Mouse (Mus musculus) common myeloid progenitor, adult 5-6 weeks (primary cell): ENCODE data around the gene Lyrm7. TPM values are rescaled to one million over a fixed set of nuclear protein-coding genes. Genes with fewer than 3 reads are reported as not detected.
"Not testable (repeated sequence)": the region's sequence is repeated elsewhere in the genome, so short reads cannot be mapped to it uniquely, and the experiment has no call there.

Experiments used
- ATAC-seq: replicated peaks from 2 replicates; pipeline ENCODE4 v1.8.0; 2016; ENCODE audit warnings: low read depth, mild to moderate bottlenecking, moderate TSS enrichment, inconsistent platforms; ENCODE audit not compliant: poor library complexity, severe bottlenecking
- total RNA-seq: library from RNA; stranded (forward); fragments of 200-1000, 187-1606 nt; gene quantifications from 2 replicates; pipeline ENCODE4 v1.2.3, GENCODE M21; 2017

The Lyrm7 gene
- total RNA-seq, 1 experiment from 2014 or later = 16.5 TPM

DNA sequence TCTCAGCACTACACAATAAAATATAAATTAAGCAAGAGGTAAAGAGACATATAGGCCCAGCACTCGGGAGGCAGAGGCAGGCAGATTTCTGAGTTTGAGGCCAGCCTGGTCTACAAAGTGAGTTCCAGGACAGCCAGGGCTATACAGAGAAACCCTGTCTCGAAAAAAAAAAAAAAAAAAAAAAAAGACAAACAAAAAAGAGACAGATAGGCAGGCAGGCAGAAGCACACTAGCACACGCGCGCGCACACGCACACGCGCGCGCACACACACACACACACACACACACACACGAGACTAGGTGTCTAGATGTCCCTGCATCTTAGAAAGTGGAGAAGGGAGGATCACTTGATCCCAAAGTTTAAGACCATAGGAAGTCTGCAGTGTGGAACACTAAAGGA lies 1.8 kb downstream of the Lyrm7 start:
- not testable (repeated sequence) for ATAC-seq

DNA sequence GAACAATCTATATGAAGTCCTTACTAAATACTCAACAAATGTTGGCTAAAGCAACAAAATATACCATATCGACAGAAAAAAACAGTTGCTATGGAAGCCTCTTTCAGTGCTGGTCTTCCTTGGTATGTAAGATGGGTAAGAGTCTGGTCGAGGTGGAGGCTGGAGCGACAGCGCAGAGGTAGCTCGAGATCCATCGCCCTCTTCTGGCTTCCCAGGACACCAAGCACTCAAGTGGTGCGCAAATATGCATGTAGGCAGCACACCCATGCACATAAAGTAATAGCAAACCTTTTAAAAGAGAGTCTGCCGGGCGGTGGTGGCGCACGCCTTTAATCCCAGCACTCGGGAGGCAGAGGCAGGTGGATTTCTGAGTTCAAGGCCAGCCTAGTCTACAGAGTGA lies 9.1 kb downstream of the Lyrm7 start:
- no peak for ATAC-seq

- ATAC-seq = peak; percentile 63
Measured at GRCm38 (mm10) chr11:54849961-54850758, 10.6 kb downstream of the Lyrm7 start.

GRCm38 (mm10) chr11:54845470-54846442 lies 15.0 kb downstream of the Lyrm7 start:
- ATAC-seq = no peak

GRCm38 (mm10) chr11:54844959-54845358 lies 15.8 kb downstream of the Lyrm7 start:
- ATAC-seq = 0 out of 2 replicates have a peak, but pooled peaks have one; percentile 16

DNA sequence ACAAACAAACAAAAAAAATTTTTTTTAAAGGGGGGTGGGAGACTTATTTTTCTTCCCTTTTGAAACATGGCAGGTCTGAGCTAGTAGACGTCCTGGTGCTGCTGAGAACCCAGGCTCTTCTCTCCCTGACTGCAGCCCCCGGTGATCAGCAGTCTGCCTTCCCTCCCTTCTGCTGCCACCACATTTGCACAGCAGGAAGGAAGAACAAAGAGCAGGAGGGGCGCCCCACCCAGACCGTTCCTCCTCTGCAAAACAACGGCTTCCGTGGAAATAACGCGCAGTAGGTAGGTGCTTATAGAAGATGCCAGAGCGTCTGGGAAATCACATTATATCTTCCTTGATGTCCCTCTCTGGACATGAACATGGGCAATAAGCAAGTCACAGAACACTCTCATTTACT lies 16.3 kb downstream of the Lyrm7 start:
- ATAC-seq = peak; percentile 62

GRCm38 (mm10) chr11:54840891-54841290 lies 19.8 kb downstream of the Lyrm7 start:
- no peak for ATAC-seq

DNA sequence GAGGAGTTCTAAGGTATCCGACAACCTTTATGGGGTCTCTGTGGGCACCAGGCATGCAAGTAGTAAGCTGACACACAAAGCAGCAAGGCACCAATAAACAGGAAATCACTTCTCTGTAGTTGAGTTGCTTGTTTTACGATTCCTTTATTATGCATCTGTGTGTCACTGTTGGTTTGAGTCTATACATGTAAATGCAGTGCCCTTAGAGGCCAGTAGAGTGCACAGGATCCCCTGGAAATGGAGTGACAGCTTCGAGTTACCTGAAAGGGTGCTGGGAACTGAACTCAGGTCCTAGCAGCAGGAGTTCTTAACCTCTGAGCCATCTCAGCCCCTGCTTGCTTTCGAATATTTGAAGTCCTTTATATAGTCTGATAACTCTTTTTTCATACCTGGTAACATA lies 21.0 kb downstream of the Lyrm7 start:
- ATAC-seq = no peak

- no peak for ATAC-seq
Measured at GRCm38 (mm10) chr11:54836106-54836505, 24.6 kb downstream of the Lyrm7 start.

DNA sequence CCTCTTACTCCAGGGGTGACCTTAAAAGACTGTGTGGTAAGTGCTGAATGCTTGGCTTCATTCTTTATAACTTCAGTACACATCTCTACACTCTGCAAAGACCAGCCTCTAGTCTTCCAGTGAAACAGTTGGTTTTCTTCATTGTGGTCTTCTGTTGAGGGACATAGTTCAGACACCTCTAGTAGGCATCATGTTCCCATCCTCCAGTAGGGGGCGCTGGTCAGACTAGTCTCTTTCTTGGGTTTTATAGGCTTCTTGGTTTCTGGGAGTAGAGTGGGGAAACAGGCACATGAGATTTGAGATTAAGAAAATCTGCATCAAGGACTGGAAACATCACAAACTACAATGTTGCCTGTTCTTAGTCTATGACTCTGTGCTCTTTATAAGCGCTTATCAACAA lies 26.1 kb downstream of the Lyrm7 start:
- 0 out of 2 replicates have a peak, but pooled peaks have one; percentile 3 for ATAC-seq

DNA sequence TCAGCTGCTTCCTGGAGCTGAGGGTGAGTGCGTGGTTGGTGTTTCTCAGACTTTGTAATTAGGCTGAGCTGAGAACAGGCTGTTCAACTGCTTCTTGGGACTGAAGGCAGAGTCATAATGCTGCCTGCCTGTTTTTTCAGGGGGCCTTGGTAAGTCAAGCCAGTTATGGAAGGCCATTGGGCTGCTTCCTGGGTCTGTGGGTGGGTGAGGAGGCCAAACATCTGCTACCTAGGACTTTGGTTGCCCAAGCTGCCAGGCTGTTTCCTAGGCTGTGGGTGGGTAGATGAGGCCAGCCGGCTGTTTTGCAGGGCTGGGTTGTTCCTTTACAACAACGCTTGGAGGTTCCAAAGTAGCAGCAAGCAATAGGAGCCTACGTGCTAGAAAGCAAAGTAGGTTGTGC lies 26.9 kb downstream of the Lyrm7 start:
- ATAC-seq = no peak

GRCm38 (mm10) chr11:54826819-54827218 lies 33.9 kb downstream of the Lyrm7 start:
- ATAC-seq = no peak

GRCm38 (mm10) chr11:54825774-54826173 lies 34.9 kb downstream of the Lyrm7 start:
- no peak for ATAC-seq

DNA sequence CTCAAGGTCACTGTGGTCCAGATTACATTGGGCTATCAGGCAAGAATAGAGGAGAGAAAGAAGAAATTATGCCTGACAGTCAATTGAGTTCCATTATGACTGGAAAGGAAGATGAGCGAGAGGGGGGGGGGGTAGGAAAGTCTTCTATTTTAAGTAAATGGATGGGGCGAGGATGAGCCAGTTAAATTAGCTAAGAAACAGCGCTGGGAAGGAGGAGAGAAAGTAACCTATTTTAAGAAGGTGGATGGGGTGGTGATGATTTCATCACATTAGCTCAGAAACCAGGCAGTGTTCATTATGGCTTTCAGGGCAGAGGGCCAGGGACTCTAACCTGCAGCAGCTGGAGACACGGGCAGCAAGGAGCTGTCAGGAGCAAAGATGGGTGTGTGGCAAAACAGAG lies 37.2 kb downstream of the Lyrm7 start:
- no peak for ATAC-seq

GRCm38 (mm10) chr11:54819489-54819888 lies 41.2 kb downstream of the Lyrm7 start:
- ATAC-seq = no peak

DNA sequence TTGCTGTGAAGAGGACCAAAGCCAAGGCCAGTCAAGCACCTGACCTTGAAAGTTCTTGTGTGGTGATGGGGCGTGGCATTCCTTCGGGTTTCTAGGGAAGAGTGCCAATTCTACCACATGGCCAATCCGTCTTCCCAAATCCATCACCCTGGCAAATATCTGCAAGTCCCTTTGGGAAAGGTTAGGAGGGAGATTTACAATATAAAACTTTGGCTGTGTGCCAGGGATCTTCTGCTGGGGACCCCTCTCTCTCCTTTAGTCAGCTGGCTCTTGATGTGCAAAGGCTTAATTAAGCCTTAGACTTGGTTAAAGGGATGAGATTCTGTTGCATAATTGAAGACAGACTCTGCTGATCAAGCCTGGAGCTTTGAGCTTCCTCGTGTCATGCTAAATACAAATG lies 43.3 kb downstream of the Lyrm7 start:
- no peak for ATAC-seq

GRCm38 (mm10) chr11:54815659-54816058 lies 45.1 kb downstream of the Lyrm7 start:
- no peak for ATAC-seq

DNA sequence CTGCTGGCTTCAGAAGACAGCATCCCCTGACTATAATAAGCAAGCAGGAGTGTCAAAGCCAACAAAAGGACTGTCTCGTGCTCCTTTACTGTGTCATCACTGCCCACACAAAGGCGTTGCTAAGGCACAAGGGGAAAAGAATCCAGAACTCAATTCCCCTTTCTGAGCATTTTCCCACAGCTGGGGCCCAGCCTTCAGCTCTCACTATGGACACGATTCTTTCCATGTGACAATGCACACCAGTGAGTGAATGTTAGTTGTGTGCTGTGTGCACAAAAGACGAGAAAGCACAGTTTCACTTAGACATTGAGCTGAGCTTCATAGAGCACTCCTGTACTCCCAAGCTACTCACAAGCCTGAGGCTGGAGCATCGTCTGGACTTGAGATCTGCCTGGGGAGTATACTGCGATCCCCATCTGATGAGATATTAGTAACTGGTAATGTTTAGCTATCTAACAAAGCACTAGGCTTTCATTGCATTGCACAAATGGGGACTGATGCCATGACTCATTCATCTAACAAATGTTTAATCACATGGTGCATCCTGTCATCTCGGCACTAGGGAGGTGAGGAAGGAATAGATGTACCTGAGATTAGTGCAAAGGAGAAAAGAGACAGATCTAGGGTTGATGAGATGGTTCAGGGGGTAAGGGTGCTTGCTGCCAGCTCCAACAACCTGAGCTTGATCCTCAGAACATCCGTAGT lies 47.8 kb downstream of the Lyrm7 start:
- ATAC-seq = no peak

DNA sequence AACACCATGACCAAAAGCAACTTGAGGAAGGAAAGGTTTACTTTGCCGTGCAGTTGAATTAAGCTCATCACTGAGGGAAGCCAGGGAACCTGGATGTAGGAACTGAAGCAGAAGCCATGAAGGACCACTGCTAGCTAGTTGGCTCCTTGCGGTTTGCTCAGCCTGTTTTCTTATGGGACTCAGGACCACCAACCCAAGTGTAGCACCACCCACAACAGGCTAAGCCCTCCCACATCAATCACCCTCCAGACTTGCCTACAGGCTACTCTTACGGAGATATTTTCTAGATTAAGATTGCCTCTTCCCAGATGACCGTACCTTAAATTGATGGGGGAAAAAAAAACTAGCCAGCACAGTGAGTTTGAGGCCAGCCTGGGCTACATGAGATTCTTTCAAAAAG lies 48.4 kb downstream of the Lyrm7 start:
- no peak for ATAC-seq

DNA sequence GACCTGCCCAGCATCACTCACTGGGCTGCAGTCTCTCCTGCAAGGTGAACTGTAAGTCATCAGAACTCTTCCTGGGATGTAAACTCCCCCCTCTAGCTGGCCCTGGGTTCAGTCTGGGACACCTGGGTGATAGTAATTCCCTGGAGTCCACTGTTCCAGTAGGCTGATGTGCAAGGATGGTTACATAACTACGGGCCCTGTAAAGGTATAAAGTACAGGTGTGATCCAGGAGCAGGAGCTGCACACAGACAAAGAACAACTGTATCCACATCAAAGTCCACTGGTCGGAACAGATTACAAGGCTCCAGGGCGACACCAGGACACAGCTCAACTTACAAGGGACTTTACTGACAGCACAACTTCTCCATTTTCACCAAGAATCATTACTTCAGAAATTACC lies 49.7 kb downstream of the Lyrm7 start:
- no peak for ATAC-seq
